Comparison of ENCODE assay signal across 26 mouse cellular contexts in the genomic region with DNA sequence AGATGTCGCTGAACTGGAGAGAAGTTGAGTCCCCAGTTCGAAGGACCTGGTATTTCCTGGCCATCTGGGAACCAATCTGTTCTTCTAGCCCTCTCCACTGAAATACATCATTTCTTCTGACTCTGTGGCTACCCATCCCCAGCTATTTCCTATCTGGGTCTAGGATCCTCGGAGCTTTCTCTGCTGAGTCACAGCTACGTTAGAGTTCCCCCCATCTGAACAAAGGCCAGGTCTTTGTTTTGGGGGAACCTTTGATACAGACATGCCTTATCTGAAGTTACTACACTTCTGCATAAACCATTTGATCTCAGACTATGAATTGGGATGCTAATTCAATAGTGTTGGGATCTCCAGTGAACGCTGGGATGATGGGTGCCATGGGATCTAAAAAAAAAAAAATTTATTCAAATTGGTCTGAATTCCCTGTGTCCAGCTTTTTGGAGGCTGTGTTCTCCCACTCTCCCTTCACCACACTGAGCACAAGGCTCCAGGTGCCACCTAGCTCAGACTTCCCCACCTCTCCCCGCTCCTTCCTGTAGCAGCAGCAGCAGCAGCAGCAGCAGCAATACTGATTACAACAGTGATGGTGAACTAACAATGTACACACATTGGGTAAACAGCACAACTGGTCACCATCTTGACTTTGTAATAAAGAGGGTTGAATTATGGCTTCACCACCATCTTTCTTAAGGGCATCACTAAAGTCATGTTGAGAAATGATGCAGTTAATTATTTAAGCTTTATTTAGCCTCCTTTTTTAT.
"Had no signal": no experiment of that assay in that cellular context is flagged by ENCODE, and none has a peak within 500 bp of the region (broad histone marks: within the 10 kb centered on the region; RNA-seq: fewer than 3 reads in every experiment).

No protein-coding gene starts in this region.

- ATAC-seq: hindbrain, postnatal 0 days; intestine, embryonic 16.5 days had no signal

- H3K4me3 ChIP-seq: gastrocnemius, adult 2 months; heart, embryonic 13.5 days; heart, embryonic 15.5 days; hindbrain, embryonic 13.5 days; hindbrain, embryonic 15.5 days; kidney, embryonic 15.5 days; limb, embryonic 13.5 days; limb, embryonic 15.5 days; liver, embryonic 13.5 days; liver, embryonic 15.5 days had no signal

- DNase-seq: gastrocnemius, adult 2 months; gastrocnemius, postnatal 10 days; gastrocnemius, postnatal 25 days; heart, adult 18-20 months; heart, postnatal 14 days; heart, postnatal 36 days; kidney, adult 11 months; kidney, adult 2 months; kidney, adult 9 months; kidney, postnatal 14 days; kidney, postnatal 36 days; layer of hippocampus, adult 9-11 months; layer of hippocampus, postnatal 36 days; left cerebral cortex, postnatal 4 days; liver, embryonic 13.5 days had no signal

- H3K27me3 ChIP-seq: heart, embryonic 13.5 days; heart, embryonic 15.5 days; hindbrain, embryonic 13.5 days; hindbrain, embryonic 15.5 days; kidney, embryonic 15.5 days; limb, embryonic 13.5 days; limb, embryonic 15.5 days; liver, embryonic 13.5 days; liver, embryonic 15.5 days had no signal

- H3K27ac ChIP-seq: heart, embryonic 13.5 days; heart, embryonic 15.5 days; hindbrain, embryonic 13.5 days; hindbrain, embryonic 15.5 days; hindbrain, postnatal 0 days; kidney, embryonic 15.5 days; kidney, postnatal 0 days; limb, embryonic 13.5 days; limb, embryonic 15.5 days; liver, embryonic 13.5 days; liver, embryonic 15.5 days had no signal

- H3K4me1 ChIP-seq: hindbrain, embryonic 13.5 days; hindbrain, embryonic 15.5 days; kidney, embryonic 15.5 days; limb, embryonic 13.5 days; limb, embryonic 15.5 days; liver, embryonic 13.5 days; liver, embryonic 15.5 days had no signal

- H3K9ac ChIP-seq: heart, embryonic 13.5 days; heart, embryonic 15.5 days; hindbrain, embryonic 13.5 days; hindbrain, embryonic 15.5 days; kidney, embryonic 15.5 days; limb, embryonic 13.5 days; limb, embryonic 15.5 days; liver, embryonic 13.5 days; liver, embryonic 15.5 days had no signal

- H3K9me3 ChIP-seq: heart, embryonic 13.5 days; heart, embryonic 15.5 days; hindbrain, embryonic 13.5 days; hindbrain, embryonic 15.5 days; kidney, embryonic 15.5 days; limb, embryonic 13.5 days; limb, embryonic 15.5 days; liver, embryonic 13.5 days; liver, embryonic 15.5 days had no signal
